Mouse (Mus musculus) G1E (cell line): ENCODE data around the gene St3gal4.
"Not testable (repeated sequence)": the region's sequence is repeated elsewhere in the genome, so short reads cannot be mapped to it uniquely, and the experiment has no call there.

Source experiments
- CTCF ChIP-seq: IDR thresholded peaks from 2 replicates; pipeline ENCODE4 v1.5.1; 2012; ENCODE audit warnings: low read depth, low read length, inconsistent platforms, mixed read lengths
- TAL1 ChIP-seq: conservative IDR thresholded peaks from 2 replicates; pipeline ENCODE4 v1.6.1; 2012; ENCODE audit warnings: low read depth, low read length, inconsistent platforms, mixed read lengths

- TF ChIP-seq CTCF, TAL1: not testable (repeated sequence)
These were observed 29.8 kb upstream of the St3gal4 start for GRCm38 (mm10) chr9:35148822-35149221.
